Mouse (Mus musculus) left cerebral cortex, postnatal 10 days (tissue): ENCODE results near the gene Rtl10. TPM values are rescaled to one million over a fixed set of nuclear protein-coding genes. Genes with fewer than 3 reads are reported as not detected.
A peak's percentile ranks its signal among the peaks of the same experiment; 100 is the strongest.

Source experiments
- DNase-seq, 2 experiments: peaks; one replicate each; pipeline ENCODE4 v3.0.0; 2021 to 2022; ENCODE audit warnings: low spot score in 2 of 2, mixed read lengths in 1 of 2; ENCODE audit errors: extremely low spot score in 1 of 2
- intact Hi-C: fragments of 180-260 bp; cut with DNase I; formaldehyde crosslinking; loops from one replicate; pipeline ENCODE4 v1.15.1; 2025
- total RNA-seq, 2 experiments: library from RNA; stranded (reverse); gene quantifications; 2 replicates each; pipeline ENCODE4 v1.2.3; 2021

Gene Rtl10
- total RNA-seq, 2 experiments from 2014 or later = 6.2 to 8.7 TPM

DNA sequence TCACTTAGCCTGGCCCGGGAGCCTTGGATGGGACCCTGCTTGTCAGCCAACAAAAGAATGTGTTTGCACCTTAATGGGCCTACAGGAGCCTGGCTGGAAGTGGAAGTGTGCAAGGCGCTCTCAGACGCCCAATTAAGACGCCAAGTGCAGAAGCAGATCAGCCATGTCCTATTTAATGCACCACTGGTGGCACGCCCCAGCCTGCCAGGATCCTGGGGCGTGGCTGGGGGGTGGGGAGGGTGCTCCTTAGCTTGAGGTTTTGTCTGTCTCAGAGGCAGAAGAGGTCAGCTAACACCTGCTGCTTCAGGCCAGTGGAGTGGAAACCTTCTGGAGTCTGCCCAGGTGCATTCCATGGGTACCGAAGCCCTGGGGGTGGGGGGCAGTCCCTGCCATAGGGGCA is 19.0 kb upstream of the Rtl10 start:
- intact Hi-C loops = no loop called here
- DNase-seq = no peak

DNA sequence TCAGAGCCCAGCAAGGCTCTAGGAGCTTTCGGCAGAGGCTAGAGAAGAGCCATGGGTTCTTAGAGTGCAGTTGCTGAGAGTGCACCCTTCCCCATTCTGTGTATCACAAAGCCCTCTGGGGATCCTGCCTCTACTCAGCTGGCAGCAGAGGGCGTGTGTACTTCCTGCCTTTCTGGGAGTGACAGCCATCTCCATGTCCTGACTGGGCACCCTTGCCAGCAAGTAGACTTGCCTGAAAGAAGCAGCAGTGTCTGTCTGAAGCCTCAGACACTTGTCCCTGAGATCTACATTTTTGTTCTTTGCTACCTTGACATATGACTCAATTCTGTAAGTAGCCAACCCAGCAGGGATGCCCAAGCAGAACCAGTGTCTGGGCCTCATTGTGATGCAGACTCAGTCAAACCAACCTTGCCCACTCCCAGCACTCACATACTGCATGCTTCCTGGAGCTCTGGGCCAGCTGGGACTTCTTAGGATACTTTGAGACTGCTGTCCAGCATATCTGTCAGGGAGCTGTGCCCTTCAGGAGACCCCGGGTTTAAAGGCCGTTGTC is 17.7 kb upstream of the Rtl10 start:
- no peak for DNase-seq
- intact Hi-C loops = no loop called here

DNA sequence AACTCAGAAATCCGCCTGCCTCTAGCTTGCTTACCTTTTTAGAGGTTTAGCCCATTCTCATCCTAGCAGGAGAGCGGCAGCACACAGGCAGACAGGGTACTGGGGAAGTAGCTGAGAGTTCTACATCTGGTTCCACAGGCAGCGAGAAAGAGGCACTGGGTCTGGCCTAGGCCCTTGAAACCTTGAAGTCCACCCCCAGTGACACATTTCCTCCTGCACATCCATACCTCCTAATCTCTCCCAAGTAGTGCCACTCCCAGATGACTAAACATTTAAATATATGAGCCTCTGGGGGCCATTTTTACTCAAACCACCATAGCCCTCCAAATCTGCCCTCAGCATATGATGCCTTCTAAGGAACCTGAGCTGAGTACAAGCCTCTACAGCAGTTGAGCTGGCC is 16.3 kb upstream of the Rtl10 start:
- DNase-seq = no peak
- intact Hi-C loops = no loop called here

DNA sequence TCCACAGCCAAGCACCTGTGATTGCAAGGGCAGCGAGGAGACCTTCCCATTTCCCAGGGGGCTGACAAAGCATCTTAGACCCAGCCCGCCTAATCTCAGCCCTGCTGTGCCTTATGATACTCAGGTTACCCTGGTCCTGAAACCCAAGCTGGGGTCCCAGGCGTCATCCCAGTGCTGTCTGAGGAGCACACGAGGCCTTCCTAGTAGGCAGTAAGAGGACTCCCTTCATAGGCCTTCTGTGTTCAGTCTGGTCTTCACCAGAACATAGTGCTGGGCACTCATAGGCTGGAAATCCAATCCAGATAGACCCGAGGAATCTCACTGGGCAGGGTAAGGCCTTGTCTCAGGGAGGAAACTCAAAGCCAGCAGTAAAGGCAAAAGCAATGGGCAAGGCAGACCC is 14.9 kb upstream of the Rtl10 start:
- intact Hi-C loops = no loop called here
- no peak for DNase-seq

DNA sequence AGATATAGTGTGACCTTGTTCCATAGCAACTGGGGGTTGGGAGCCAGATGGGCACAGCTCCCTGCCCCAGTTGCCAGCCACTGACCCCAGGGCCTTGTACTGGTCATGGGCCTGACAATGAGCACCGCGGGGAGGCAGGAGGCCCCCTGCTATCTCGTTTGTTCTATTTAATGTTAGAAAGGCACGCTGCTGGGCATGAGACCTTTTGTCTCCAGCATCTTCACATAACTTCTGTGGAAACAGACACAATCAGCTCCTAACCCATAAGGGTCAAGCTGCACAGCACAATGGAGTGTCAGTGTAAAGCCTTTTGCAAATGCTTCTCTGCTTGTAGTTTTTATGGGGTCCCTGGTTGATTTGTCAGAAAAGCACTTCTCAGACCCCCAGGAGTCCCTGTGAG is 14.3 kb upstream of the Rtl10 start:
- no peak for DNase-seq
- intact Hi-C loops = no loop called here

DNA sequence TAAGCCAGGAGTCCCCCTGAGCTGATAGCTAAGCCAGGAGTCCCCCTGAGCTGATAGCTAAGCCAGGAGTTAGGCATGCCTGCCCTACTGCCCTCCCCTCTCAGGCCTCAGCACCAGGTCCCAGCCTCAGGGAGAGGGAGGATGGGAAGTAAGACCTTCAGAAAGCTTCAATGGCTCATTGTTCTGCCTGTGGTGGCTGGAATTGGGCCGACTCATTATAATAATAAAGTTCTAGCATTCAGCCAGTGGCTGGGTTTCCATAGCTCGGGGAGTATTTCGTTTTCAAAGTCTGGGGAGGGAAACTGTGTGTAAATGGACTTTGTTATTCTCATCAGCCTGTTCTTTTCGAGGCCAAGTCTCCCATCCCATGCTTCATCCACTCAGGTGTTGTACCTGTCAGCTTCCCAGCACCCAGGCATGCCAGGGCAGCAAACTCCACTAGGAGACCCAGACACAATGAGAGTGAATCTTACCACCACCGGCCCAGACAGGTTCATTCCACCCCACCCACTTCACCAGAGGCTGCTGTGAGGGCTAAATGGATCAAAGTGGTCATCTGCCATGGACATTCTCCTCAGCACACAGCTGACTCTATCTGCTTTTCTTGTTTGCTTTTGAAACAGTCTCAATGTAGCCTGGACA is 13.8 kb upstream of the Rtl10 start:
- intact Hi-C loops = no loop called here
- DNase-seq = no peak

DNA sequence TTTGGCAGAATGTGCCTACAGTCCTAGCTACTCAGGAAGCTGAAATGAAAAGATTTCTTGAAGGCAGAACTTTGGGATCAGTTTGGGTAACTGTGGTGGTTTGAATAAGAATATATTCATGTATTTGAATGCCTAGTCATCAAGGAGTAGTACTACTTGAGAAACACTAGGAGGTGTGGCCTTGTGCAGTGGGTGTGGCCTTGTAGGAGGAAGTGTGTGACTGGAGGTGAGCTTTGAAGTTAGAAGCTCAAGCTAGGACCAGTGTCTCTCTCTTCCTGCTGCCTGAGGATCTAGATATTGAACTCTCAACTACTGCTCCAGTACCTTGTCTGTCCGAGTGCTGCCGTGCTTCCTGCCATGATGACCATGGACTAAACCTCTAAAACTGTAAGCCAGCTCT is 12.6 kb upstream of the Rtl10 start:
- intact Hi-C loops = no loop called here
- no peak for DNase-seq

DNA sequence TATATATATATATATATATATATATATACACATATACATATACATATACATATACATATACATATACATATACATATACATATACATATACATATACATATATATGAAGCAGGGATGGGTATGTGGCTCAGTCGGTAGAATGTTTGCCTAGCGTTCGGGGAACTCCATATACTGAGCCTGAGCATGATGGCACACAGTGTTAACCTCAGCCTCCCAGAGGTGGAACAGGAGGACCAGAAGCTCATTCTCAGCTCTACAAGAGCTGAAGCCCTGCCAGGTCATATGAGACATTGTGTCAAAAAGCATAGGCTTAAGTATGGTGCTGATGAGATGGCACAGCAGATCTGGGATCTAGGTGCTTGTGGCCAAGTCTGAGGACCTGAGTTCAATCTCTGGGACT is 8.4 kb upstream of the Rtl10 start:
- no peak for DNase-seq
- intact Hi-C loops = no loop called here

DNA sequence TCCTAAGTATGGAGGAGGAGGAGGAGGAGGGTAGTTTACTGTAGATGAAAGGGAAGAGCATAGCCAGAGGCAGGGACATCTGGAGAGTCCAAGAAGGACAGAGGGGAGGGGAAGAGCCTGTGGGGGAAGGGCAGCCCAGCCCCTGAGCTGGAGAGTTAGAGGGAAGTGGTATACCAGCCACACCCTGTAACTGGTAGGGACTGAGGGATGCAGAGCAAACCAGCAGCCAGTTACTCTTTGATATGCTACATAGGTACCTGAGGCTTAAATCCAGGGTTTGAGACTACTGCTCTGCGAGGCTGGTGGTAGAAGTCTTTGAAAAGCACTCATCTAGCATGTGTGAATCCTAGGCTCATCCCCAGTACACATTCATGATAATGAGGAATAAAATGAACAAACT is 7.8 kb upstream of the Rtl10 start:
- intact Hi-C loops = no loop called here
- DNase-seq = no peak

DNA sequence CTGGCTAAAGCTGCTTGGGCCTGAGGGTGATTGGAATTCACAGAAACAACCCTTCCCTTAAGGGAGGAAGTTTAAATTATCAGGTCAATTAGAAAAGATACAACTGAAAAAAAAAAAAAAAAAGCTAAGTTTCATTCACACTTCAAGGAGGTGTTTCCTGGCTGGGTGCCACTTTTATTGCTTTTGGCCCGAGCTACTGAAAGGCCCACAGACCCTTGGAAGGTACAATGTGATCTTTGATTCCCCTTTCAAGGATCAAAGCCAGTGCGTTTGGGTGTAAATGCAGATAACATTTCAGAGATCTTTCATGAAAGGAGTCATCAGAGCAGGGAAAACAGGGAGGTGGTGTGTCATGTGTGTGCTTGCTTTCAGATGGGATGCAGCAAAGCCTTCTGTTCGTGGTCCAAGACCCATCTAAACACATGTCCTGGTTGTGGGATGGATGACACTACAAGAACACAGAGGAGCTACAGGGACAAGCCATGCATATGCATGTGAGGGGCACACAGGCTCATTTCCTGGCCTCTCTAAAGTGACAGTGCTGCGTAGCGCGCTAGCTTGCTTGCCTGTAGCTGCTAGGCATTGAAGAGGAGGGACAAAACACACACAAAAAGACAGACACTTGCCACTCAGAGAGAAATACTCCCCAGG is 711 bp upstream of the Rtl10 start:
- intact Hi-C loops = no loop called here
- DNase-seq = peak in 1 of 2 experiments; percentile 13

DNA sequence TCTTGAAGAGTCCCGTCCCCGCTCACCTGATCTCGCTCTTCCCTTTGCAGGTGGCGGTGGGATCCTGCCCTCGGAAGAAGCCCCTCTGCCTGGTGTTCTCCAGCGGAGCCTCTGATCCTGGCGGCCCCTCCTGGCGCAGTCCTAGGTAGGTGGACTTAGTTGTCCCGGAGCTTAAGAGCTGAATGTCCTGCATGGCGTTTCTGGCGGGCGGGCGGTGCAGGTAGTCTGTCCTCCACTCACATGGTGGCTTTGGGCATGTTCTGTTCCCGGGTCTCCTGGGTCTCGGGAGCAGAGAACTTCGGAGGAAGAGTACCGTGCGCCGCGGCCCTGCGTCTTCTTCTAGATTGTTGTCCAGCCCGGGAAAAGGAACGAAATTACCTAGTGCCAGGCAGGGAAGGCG is 295 bp downstream of the Rtl10 start:
- no peak for DNase-seq
- intact Hi-C loops = no loop called here

DNA sequence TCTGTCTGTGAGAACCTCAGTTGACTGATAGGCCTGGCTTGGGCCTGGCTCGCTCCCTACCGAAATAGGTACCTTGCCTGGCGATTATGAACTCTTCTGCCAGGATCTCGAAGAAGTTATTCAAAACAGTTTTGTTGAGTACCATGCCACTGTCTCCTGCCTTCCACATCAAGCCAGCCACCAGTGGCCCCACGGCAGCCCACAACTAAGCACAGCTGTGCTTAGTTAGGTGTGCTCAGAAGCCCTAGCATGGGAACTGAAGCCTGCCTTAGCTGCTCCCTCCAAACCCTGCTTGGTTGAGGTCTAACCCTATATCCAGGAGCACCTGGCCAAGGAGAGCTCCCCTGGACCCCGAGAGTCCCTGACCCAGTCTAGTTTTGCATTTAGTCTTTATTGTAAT is 2.8 kb downstream of the Rtl10 start:
- intact Hi-C loops = no loop called here
- DNase-seq = no peak

DNA sequence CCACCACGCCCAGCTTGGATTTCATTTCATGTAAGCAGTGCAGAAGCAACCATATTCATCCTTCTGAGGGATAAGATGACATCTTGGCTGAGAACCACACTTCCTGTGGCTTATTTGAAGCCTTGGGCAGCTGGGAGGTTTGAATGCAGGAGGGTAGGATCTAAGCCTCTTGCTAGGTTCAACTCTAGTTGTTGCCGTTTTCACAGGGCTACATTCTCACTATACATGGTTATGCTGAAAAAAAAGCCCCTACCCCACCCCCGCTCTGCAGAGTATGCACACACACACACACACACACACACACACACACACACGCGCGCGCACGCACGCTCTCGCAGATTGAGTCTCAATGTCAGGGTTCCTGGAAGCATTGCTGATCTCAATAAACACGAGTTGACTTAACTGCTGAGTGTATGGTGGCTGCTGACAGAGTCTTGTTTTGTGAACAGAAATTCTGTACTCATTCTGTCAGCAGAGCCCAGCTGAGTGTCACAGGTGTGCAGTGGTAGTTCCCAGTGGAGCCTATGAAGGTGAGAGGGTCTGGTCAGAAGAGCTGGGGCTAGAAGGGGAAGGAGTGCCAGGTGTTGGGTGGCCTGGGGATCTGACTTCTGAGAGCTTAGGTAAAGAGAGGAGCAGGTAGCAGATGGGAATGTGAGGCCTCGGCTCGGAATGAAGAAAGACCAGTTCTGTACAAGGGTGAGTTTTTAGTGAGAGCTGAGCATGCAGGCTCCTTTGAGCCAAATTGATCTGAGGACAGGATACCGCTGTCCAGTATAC is 5.1 kb downstream of the Rtl10 start:
- intact Hi-C loops = no loop called here
- DNase-seq = no peak

DNA sequence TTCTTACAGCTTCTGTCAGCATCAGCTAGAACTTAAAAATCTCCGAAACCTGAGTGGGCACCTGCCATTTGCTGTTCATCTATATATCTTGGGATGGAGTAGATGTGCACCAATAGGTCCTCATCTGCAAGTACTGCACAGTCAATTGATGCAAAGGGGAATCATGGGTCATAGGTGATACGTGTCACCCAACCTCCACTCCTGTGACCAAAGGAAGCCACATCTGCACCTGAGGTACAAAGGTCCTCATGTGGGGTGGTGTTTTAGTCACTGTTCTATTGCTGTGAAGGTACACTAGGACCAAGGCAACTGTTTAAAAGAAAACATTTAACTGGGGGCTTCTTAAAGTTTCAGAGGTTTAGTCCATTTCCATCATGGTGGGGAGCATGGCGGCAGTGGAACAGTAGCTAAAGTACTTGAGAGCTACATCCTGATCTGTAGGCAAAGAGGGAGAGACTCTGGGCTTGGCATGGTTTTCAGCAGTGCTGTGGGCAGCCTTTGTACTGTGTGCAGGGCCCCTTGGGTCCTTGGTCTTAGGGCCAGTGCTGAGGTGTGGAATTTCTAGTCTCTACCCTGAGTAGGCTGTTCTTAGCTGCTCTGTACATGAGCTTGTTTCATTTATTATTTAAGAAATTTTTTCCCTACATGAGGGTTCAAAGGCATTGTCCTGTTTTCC is 8.0 kb downstream of the Rtl10 start:
- intact Hi-C loops = no loop called here

DNA sequence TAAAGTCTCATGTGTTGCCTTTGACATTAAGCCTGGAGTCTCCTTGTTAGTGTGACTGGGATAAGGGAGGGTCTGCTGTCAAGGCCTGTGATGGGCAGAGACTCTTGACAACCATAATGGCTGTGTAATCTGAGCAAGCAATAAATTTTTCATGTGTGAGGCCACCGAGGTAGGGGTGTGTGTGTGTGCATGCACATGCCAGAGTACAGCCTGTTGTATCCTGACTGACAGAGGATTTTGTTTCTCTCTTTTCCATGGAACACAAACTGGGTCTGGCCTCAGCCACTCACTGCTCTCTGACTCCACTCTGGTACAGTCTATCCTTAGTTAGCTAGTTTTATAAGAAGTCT is 8.5 kb downstream of the Rtl10 start:
- intact Hi-C loops = no loop called here

More for the DNA sequence above, 8.0 kb downstream of the Rtl10 start:
- DNase-seq = no peak

DNA sequence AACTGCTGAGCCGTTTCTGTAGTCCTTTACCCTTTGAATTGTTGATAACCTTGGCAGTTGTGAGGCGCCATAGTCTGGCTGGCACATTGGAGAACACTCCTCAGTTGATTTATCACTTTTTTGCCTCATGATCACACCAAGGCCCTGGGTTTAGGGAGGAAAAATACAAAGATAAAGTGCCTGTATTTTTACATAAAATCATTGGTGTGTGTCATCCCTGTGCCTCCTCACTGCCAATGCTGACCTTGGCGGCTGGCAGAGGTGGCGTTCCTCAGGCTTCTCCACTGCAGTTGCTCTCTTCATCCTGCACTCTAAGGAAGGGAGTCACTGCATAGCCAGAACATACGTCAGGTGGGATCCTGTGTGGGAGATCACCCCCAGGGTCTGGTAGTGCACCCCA is 13.0 kb downstream of the Rtl10 start:
- intact Hi-C loops = no loop called here

More for the DNA sequence above, 8.5 kb downstream of the Rtl10 start:
- no peak for DNase-seq

DNA sequence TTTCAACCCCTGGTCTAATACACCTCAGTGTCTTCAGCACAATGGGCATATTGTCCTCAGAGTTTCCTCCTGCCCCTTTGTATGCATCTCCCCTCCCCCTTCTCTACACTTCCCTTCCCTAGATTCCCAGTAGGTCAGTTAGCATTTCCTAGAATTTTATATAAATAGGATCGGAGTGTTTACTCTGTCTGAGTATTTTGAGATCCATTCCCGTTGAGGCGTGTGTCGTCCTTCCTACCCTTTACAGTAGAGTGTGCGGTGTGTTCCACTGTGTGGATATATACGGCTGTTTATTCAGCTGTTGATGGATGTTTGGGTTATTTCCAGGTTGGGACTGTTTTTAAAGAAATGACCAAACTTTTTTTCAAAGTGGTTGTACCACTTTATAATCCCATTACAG is 14.8 kb downstream of the Rtl10 start:
- DNase-seq = no peak
- intact Hi-C loops = no loop called here

More for the DNA sequence above, 13.0 kb downstream of the Rtl10 start:
- no peak for DNase-seq

DNA sequence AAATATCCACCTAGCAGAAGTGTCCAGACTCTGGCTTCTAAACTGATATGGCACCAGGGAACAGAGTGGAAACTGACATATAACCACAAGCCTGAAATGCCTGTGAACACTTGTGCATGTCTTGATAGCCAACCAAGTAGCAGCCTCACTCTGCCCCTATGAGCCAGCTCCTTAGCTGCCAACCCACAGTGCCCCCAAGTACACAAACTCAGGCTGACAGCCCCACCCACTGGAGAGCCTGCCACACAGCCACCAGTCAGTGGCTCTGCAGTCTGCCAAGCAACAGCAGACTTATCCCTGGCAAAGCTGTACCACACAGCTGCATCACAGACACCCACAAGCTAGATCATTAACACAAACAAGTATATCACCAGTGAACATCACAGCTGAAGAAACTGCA is 19.4 kb downstream of the Rtl10 start:
- peak; percentile 14 to 60 for DNase-seq
- intact Hi-C loops = no loop called here

DNA sequence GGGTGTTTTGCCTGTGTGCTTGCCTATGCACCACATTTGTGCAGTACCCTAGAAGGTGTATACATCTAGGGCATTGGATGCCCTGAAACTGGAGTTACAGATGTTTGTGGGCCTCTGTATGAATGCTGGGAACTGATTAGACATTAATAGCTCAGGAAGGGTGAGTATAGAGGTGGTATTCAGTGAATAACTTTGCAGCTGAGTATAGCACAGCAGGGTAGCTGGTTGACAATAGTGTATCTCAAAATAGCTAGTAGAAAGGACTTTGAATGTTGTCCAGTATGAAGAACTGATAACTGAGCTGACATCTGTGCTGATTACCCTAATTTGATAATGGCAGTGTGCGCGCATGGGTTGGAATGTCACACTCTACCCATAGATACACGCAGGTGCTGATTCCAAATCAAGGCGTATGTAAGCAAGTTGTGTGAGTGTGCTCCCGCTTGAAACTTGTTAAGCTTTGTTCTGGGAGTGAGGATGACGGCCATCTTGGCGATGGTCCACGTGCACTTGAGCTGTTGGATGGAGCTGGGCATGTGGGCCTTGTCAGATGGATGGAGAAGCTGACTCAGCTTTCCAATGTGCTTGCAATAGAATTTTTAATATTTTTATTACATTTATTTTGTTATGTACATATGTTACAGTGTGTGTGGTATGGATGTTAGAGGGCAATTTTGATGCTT is 25.0 kb downstream of the Rtl10 start:
- intact Hi-C loops = no loop called here
- DNase-seq = no peak
